Mouse (Mus musculus) retina, postnatal 1 day (tissue): ENCODE measurements around the gene Plekhm1.
A peak's percentile ranks its signal among the peaks of the same experiment; 100 is the strongest.

ENCODE experiments used
- DNase-seq: peaks from one replicate; pipeline ENCODE4 v3.0.0-alpha.2; 2012

Plekhm1 gene

GRCm38 (mm10) chr11:103359841-103360641, 52.4 kb downstream of the Plekhm1 start:
- DNase-seq: peak; percentile 89

GRCm38 (mm10) chr11:103359122-103359521, 53.4 kb downstream of the Plekhm1 start:
- DNase-seq: peak; percentile 90

- DNase-seq: no peak
These were observed 54.2 kb downstream of the Plekhm1 start for GRCm38 (mm10) chr11:103358316-103358715.

GRCm38 (mm10) chr11:103357710-103358109, 54.8 kb downstream of the Plekhm1 start:
- DNase-seq: no peak

GRCm38 (mm10) chr11:103356938-103357670, 55.4 kb downstream of the Plekhm1 start:
- DNase-seq: no peak

GRCm38 (mm10) chr11:103356032-103356571, 56.4 kb downstream of the Plekhm1 start:
- DNase-seq: peak; percentile 24

GRCm38 (mm10) chr11:103355251-103355650, 57.2 kb downstream of the Plekhm1 start:
- DNase-seq: peak; percentile 66

GRCm38 (mm10) chr11:103354033-103354432, 58.5 kb downstream of the Plekhm1 start:
- no peak for DNase-seq

- no peak for DNase-seq
These were observed 60.2 kb downstream of the Plekhm1 start for GRCm38 (mm10) chr11:103352239-103352814.

- DNase-seq: no peak
These were observed 61.7 kb downstream of the Plekhm1 start for GRCm38 (mm10) chr11:103350711-103351315.

- no peak for DNase-seq
These were observed 62.8 kb downstream of the Plekhm1 start for GRCm38 (mm10) chr11:103349699-103350098.

GRCm38 (mm10) chr11:103346657-103347056, 65.8 kb downstream of the Plekhm1 start:
- DNase-seq: no peak

GRCm38 (mm10) chr11:103346236-103346635, 66.3 kb downstream of the Plekhm1 start:
- no peak for DNase-seq

GRCm38 (mm10) chr11:103345408-103346091, 66.9 kb downstream of the Plekhm1 start:
- DNase-seq: no peak

- DNase-seq: no peak
These were observed 67.8 kb downstream of the Plekhm1 start for GRCm38 (mm10) chr11:103344494-103345332.

- DNase-seq: no peak
These were observed 68.6 kb downstream of the Plekhm1 start for GRCm38 (mm10) chr11:103343881-103344280.

- DNase-seq: no peak
These were observed 69.4 kb downstream of the Plekhm1 start for GRCm38 (mm10) chr11:103343063-103343462.

- DNase-seq: no peak
These were observed 71.8 kb downstream of the Plekhm1 start for GRCm38 (mm10) chr11:103340677-103341076.

GRCm38 (mm10) chr11:103340130-103340529, 72.4 kb downstream of the Plekhm1 start:
- DNase-seq: no peak

- peak; percentile 33 for DNase-seq
These were observed 72.9 kb downstream of the Plekhm1 start for GRCm38 (mm10) chr11:103339414-103340119.

- DNase-seq: no peak
These were observed 73.8 kb downstream of the Plekhm1 start for GRCm38 (mm10) chr11:103338671-103339070.
